Mouse (Mus musculus) left cerebral cortex, postnatal 4 days (tissue): ENCODE measurements around the gene Ercc2. TPM values are rescaled to one million over a fixed set of nuclear protein-coding genes. Genes with fewer than 3 reads are reported as not detected.

ENCODE experiments used
- DNase-seq: peaks from one replicate; pipeline ENCODE4 v3.0.0-alpha.2; 2022
- intact Hi-C: fragments of 180-260 bp; cut with DNase I; formaldehyde crosslinking; loops from one replicate; pipeline ENCODE4 v1.15.1; 2025
- total RNA-seq, 2 experiments: library from RNA; stranded (reverse); gene quantifications; 2 replicates each; pipeline ENCODE4 v1.2.3; 2021

Gene Ercc2
- total RNA-seq, 2 experiments from 2014 or later, result 46.1 to 62.8 TPM

DNA sequence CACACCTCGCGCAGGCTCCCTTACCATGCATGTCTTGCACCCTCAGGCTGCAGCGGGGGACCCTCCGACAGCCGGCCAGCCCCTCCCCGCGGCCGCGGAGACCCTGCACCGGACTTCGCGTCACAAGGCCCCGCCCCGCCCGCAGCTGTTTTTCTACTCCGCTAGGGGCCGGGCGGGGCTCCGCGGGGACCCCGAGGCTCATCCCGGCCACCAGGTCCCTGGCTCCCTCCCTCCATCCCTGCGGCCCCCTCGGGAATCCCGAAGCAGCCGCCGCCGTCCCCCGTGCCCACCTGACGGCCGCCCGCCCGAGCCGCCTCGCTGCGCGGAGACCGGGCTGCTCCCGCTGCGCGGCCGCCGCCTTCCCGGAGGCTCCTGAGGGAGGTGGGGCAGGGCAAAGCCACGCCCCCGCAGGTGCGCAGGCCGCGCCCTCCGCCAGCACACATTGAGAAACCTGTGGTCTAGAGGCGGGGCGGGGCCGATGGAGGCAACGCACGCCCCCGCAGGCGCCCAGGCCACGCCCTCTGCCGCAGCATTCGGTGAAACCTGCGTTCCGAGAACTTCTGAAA, 22.0 kb downstream of the Ercc2 start, which contains the start of gene Klc3:
Gene Klc3 (minus strand): TSS at position 374 of the 566 bp plus-strand sequence.
- no peak for DNase-seq
- intact Hi-C loops, result loop anchor here (10.0 kb wide), 1 partner anchor 301 kb away; no protein-coding TSS in a partner anchor

GRCm38 (mm10) chr7:19404476-19404875, 22.7 kb downstream of the Ercc2 start, which contains the start of gene Ckm:
Gene Ckm, plus strand, starts transcription at chr7:19404776.
- DNase-seq, result no peak
- intact Hi-C loops, result loop anchor here (10.0 kb wide), 1 partner anchor 300 kb away; no protein-coding TSS in a partner anchor

DNA sequence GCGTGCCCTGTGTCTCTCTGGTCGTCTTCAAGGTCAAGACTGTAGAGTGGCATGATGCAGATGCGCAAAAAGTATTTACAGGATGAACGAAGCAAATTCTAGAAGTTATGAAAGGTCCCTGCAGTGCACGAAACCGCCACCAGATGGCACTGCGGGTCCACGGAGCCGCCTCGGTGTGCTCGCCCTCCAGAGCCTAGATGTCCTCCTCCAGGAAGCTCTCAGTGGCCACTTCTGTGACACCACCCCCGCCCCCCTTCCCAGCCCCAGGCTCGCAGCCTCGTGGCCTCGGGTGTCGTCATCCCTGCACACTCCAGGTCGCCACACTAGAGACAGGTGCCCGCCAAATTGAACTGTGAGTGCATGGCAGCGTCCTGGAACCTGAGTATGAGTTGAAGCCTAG, 23.6 kb downstream of the Ercc2 start:
- intact Hi-C loops, result loop anchor here (10.0 kb wide), 1 partner anchor 299 kb away; no protein-coding TSS in a partner anchor
- DNase-seq, result peak; percentile 78

GRCm38 (mm10) chr7:19409753-19410152, 27.9 kb downstream of the Ercc2 start:
- intact Hi-C loops, result loop anchor here (10.0 kb wide), 1 partner anchor 295 kb away; no protein-coding TSS in a partner anchor
- DNase-seq, result no peak

GRCm38 (mm10) chr7:19410766-19411344, 29.0 kb downstream of the Ercc2 start:
- DNase-seq, result no peak
- intact Hi-C loops, result no loop called here

GRCm38 (mm10) chr7:19411783-19412182, 30.0 kb downstream of the Ercc2 start:
- intact Hi-C loops, result no loop called here
- DNase-seq, result no peak

DNA sequence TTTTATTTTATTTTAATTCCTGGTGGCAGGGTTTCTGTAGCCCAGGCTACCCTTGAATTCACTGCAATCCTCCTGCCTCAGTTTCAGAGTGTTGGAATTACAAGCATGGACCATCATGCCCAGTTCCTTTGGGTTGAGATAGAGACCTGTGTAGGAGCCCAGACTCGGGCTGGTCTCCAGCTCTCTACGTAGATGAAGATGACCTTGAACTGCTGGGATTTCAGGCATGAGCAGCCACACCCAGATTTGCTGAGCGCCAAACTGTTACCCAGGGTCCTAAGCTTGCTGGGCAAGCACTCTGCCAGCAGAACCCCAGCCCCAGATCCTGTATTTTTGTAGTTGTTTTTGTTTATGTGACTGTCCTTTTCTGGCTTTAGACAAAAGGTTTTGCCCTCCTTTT, 31.7 kb downstream of the Ercc2 start:
- intact Hi-C loops, result no loop called here
- DNase-seq, result no peak

GRCm38 (mm10) chr7:19416590-19416989, 34.8 kb downstream of the Ercc2 start:
- intact Hi-C loops, result no loop called here
- no peak for DNase-seq

GRCm38 (mm10) chr7:19420121-19420520, 38.3 kb downstream of the Ercc2 start:
- no peak for DNase-seq
- intact Hi-C loops, result no loop called here

- intact Hi-C loops, result no loop called here
- DNase-seq, result peak; percentile 91
Measured at GRCm38 (mm10) chr7:19420821-19421636, 39.2 kb downstream of the Ercc2 start.

DNA sequence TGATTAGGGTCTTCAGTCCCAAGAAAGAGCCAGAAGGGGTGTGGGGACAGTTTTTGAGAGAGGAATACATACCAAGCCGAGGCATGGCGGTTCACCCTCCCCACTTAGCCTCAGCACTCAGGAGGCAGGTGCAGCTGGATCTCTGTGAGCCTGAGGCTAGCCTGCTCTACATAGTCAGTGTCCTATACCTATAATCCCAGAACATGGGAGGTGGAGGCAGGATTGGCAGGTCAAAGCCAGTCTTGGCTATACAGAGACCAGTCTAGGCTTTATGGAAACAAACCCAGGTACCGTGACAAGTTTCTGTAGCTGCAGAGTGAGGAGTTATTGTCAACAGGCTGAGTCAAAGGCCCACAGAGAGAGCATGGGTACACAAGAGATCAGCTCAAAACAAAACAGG, 41.3 kb downstream of the Ercc2 start:
- intact Hi-C loops, result no loop called here
- no peak for DNase-seq

DNA sequence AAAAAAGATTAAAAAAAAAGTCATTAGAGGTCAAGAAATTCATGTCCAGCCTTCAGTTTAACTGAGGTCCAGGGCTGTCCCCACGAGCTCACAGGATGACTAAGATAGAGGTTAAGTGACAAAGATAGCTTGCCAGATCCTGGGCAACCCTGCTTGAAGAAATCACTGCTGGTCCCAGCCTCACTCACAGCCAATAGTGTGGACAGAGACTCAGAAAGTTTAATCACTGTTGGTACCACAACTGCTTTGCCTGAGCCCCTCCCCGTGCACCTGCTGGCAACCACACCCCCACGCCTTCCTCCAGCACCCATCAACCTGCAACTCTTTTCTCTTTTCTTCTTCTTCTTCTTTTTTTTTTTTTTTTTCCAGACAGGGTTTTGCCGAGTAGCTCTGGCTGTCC, 42.2 kb downstream of the Ercc2 start:
- intact Hi-C loops, result no loop called here
- no peak for DNase-seq

DNA sequence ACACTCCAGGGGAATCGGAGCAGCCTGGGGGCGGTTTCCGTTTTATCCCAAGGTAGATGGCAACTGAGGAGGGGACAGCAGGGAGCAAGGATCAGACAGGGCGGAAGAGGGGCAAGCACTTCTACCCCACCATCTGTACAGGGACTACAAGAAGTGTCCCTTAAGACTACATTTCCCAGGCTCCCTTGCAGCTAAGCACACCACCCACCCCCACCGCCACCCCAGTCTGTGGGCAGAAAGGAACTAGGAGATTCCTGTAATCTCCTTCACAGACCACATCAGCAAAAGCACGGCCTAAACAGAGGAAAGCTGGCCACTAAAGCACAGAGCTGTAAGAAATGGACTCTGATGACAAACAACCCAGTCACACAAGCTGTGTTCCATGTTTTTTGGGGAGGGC, 44.5 kb downstream of the Ercc2 start:
- no peak for DNase-seq
- intact Hi-C loops, result no loop called here

- intact Hi-C loops, result no loop called here
- DNase-seq, result no peak
Measured at GRCm38 (mm10) chr7:19426888-19427287, 45.1 kb downstream of the Ercc2 start.

DNA sequence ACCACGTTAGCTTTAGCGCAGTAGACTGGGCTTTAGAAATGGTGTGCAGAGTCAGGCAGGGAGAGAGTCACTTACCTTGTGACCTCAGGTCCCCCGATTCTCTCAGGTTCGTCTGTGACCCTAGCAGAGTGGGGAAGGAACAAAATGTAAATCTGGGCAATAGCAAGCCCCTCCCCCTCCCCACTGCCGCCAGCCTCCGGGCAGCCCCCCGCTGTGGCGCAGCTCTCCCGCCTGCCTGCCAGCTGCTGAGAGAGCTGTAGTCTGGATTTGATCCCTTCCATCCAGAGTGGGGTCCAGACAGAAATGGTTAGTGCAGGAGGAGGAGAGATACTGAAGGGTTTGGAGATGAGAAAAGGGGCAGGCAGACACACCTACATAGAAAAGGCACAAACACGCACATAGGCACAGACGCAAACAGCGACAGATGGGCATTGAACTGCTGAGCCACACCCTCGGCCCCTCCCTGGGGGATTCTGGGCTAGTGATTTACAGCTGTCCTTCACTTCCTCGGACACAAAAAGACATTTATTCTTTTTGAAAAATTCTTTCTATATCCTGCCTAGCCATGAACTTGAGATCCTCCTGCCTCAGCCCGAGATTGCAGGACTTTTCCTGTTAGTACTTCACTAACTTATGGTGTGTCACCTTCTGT, 46.3 kb downstream of the Ercc2 start:
- intact Hi-C loops, result no loop called here
- peak; percentile 38 for DNase-seq

DNA sequence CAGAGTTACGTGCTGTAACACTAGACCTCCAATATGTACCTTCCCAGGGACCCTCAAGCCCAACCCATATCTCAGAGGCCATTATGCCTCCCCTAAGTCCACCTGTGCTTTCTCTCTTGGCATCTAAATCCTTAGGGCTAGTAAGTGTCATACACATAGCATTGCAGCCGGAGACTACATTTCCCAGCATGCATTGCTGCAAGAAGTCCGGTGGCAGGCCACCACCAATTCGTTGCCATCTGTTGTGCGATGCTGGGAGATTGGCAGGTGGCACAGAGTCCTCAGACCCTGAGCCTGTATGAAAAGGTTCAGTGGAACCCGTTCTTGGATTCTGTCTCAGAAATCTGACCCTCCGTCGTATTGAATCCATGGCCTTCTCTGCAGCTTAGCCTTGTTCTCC, 47.9 kb downstream of the Ercc2 start:
- DNase-seq, result peak; percentile 69
- intact Hi-C loops, result no loop called here

DNA sequence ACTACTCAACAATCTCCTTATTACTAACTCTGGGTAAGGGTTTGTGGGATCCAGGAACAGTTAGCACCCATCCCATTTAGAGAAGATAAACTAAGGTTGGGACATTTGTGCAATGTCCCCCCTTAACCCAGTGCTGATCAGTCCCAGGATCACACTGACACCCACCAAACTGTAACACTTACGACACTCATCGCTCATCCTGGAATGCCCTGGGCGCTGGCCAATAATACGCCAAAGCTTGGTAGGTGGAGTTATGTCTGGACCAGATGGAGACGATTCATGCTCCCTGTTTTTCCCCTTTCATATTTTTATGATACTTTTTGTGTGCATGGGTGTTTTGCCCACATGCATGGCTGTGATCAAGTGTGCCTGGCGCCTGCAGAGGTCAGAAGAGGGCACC, 48.6 kb downstream of the Ercc2 start:
- intact Hi-C loops, result no loop called here

DNA sequence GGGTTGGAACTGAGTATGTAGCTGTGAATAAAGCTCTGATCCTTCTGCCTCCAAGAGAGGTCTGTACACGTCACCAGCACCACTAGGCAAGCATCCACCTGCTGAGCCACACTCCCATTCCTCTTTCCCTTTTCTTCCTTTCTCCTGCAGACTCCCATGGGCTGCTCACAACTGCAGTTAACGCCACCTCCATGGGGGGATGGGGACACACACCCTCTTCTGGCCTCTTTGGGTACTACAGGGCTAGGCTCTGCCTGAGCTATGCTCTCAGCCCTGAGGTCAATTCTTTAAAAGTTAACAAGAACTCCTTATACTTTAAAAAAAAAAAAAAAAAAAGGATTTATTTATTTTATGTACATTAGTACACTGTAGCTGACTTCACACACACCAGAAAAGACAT, 50.7 kb downstream of the Ercc2 start:
- no peak for DNase-seq
- intact Hi-C loops, result no loop called here

More for the DNA sequence above, 48.6 kb downstream of the Ercc2 start:
- DNase-seq, result no peak

DNA sequence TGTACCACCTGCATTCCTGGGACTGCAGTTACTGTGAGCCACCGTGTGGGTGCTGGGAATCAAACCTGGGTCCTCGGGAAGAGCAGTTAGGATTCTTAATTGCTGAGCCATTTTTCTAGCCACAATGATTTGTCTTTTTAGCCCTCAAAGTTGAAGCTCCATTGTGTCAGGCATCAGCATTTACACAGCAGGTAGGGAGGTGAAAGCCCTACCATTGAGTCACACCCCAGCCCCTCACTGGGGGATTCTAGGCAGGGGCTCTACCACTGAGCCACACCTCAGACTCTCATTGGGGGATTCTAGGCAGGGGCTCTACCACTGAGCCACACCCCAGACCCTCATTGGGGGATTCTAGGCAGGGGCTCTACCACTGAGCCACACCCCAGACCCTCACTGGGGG, 54.5 kb downstream of the Ercc2 start:
- intact Hi-C loops, result no loop called here
- no peak for DNase-seq

- intact Hi-C loops, result no loop called here
- no peak for DNase-seq
Measured at GRCm38 (mm10) chr7:19437048-19437447, 55.2 kb downstream of the Ercc2 start.

GRCm38 (mm10) chr7:19441448-19442091, 59.8 kb downstream of the Ercc2 start:
- intact Hi-C loops, result no loop called here
- no peak for DNase-seq
